Mouse (Mus musculus) MEL (cell line): ENCODE results near the gene Sectm1a. TPM values are rescaled to one million over a fixed set of nuclear protein-coding genes. Genes with fewer than 3 reads are reported as not detected.
"Not testable (repeated sequence)": the region's sequence is repeated elsewhere in the genome, so short reads cannot be mapped to it uniquely, and the experiment has no call there.

Source experiments
- DNase-seq: peaks from one replicate; pipeline ENCODE4 v3.0.0; 2011; ENCODE audit warnings: low read depth, low spot score
- H3K27ac ChIP-seq: 2 replicates; pipeline ENCODE4 v1.5.1; 2012; ENCODE audit warnings: low read depth, mild to moderate bottlenecking, control low read depth, low read length, moderate library complexity; ENCODE audit not compliant: control insufficient read depth
- H3K27me3 ChIP-seq, 2 experiments: fragments of 150-350 bp in 1 of 2; sonication (generic) in 1 of 2; 2 replicates each; pipeline ENCODE4 v1.6.1; 2012; ENCODE audit warnings: low read length in 2 of 2, mild to moderate bottlenecking in 2 of 2, improper control_type of control experiment in 1 of 2, moderate library complexity in 1 of 2; ENCODE audit not compliant: insufficient read depth in 2 of 2, control insufficient read depth in 1 of 2
- H3K36me3 ChIP-seq, 2 experiments: 2 replicates each; pipeline ENCODE4 v1.6.1; 2012 to 2014; ENCODE audit warnings: low read length in 2 of 2, improper control_type of control experiment in 1 of 2, inconsistent platforms in 1 of 2, mild to moderate bottlenecking in 1 of 2; ENCODE audit not compliant: insufficient read depth in 2 of 2, control insufficient read depth in 1 of 2
- H3K4me1 ChIP-seq, 2 experiments: fragments of 150-350 bp in 1 of 2; sonication (generic) in 1 of 2; 2 replicates each; pipeline ENCODE4 v1.6.1; 2012; ENCODE audit warnings: low read length in 2 of 2, improper control_type of control experiment in 1 of 2, mild to moderate bottlenecking in 1 of 2; ENCODE audit not compliant: insufficient read depth in 2 of 2, control insufficient read depth in 1 of 2
- H3K4me3 ChIP-seq, 2 experiments: fragments of 150-350 bp in 1 of 2; sonication (generic) in 1 of 2; 2 replicates each; pipeline ENCODE4 v1.5.1; 2012; ENCODE audit warnings: low read depth in 2 of 2, low read length in 2 of 2, mild to moderate bottlenecking in 2 of 2, moderate library complexity in 2 of 2, control low read depth in 1 of 2, improper control_type of control experiment in 1 of 2; ENCODE audit not compliant: control insufficient read depth in 1 of 2, insufficient read depth in 1 of 2
- H3K79me2 ChIP-seq: 2 replicates; pipeline ENCODE4 v1.6.1; 2012; ENCODE audit warnings: mild to moderate bottlenecking, low read length, moderate library complexity; ENCODE audit not compliant: control insufficient read depth, poor library complexity, insufficient read depth
- H3K9ac ChIP-seq: 2 replicates; pipeline ENCODE4 v1.6.1; 2012; ENCODE audit warnings: low read depth, mild to moderate bottlenecking, control low read depth, low read length, moderate library complexity; ENCODE audit not compliant: control insufficient read depth, poor library complexity, severe bottlenecking
- H3K9me3 ChIP-seq: fragments of 150-350 bp; sonication (generic); replicated peaks from 2 replicates; pipeline ENCODE4 v1.6.1; 2012; ENCODE audit warnings: mild to moderate bottlenecking, low read length, improper control_type of control experiment, moderate library complexity; ENCODE audit not compliant: insufficient read depth
- GABPA ChIP-seq: IDR thresholded peaks from 2 replicates; pipeline ENCODE4 v1.6.1; 2012; ENCODE audit warnings: low read depth, mild to moderate bottlenecking, inconsistent platforms, low read length, improper control_type of control experiment, moderate library complexity
- JUND ChIP-seq: IDR thresholded peaks from 2 replicates; pipeline ENCODE4 v1.6.1; 2011; ENCODE audit warnings: low read depth, mild to moderate bottlenecking, improper control_type of control experiment, low read length
- KAT2A ChIP-seq: conservative IDR thresholded peaks from 2 replicates; pipeline ENCODE4 v1.6.1; 2012; ENCODE audit warnings: low read depth, low read length, improper control_type of control experiment, inconsistent platforms
- MAZ ChIP-seq: IDR thresholded peaks from 2 replicates; pipeline ENCODE4 v1.6.1; 2012; ENCODE audit warnings: low read depth, mild to moderate bottlenecking, inconsistent platforms, low read length, improper control_type of control experiment
- MEF2A ChIP-seq: IDR thresholded peaks from 2 replicates; pipeline ENCODE4 v1.6.1; 2014; ENCODE audit warnings: low read depth, mild to moderate bottlenecking, inconsistent platforms, low read length, improper control_type of control experiment; ENCODE audit not compliant: poor library complexity, insufficient replicate concordance, severe bottlenecking; ENCODE audit errors: extremely low read depth
- MXI1 ChIP-seq: IDR thresholded peaks from 2 replicates; pipeline ENCODE4 v1.6.1; 2011; ENCODE audit warnings: mild to moderate bottlenecking, low read depth, low read length, improper control_type of control experiment
- MYB ChIP-seq: IDR thresholded peaks from 2 replicates; pipeline ENCODE4 v1.6.1; 2011; ENCODE audit warnings: mild to moderate bottlenecking, low read depth, low read length, improper control_type of control experiment
- MYC ChIP-seq: IDR thresholded peaks from 2 replicates; pipeline ENCODE4 v1.6.1; 2011; ENCODE audit warnings: low read depth, mild to moderate bottlenecking, low read length, improper control_type of control experiment, moderate library complexity
- NRF1 ChIP-seq: IDR thresholded peaks from 2 replicates; pipeline ENCODE4 v1.6.1; 2014; ENCODE audit warnings: low read depth, mild to moderate bottlenecking, inconsistent platforms, low read length, improper control_type of control experiment, moderate library complexity; ENCODE audit not compliant: poor library complexity, insufficient read depth, severe bottlenecking
- POLR2A ChIP-seq, 2 experiments: IDR thresholded peaks; 2 replicates each; pipeline ENCODE4 v1.6.1; 2011 to 2012; ENCODE audit warnings: low read length in 2 of 2, mild to moderate bottlenecking in 2 of 2, control low read depth in 1 of 2, improper control_type of control experiment in 1 of 2, low read depth in 1 of 2, moderate library complexity in 1 of 2; ENCODE audit not compliant: control insufficient read depth in 1 of 2, insufficient read depth in 1 of 2, poor library complexity in 1 of 2
- POLR2AphosphoS5 ChIP-seq: IDR thresholded peaks from 2 replicates; pipeline ENCODE4 v1.6.1; 2012; ENCODE audit warnings: low read depth, borderline replicate concordance, mild to moderate bottlenecking, inconsistent platforms, low read length, moderate library complexity, mixed read lengths
- RCOR1 ChIP-seq: IDR thresholded peaks from 2 replicates; pipeline ENCODE4 v1.6.1; 2012; ENCODE audit warnings: low read depth, mild to moderate bottlenecking, inconsistent platforms, low read length, improper control_type of control experiment
- SIN3A ChIP-seq: IDR thresholded peaks from 2 replicates; pipeline ENCODE4 v1.6.1; 2012; ENCODE audit warnings: low read length, improper control_type of control experiment, inconsistent platforms
- SMC3 ChIP-seq: IDR thresholded peaks from 2 replicates; pipeline ENCODE4 v1.6.1; 2011; ENCODE audit warnings: low read depth, low read length, improper control_type of control experiment
- TAL1 ChIP-seq: IDR thresholded peaks from 2 replicates; pipeline ENCODE4 v1.6.1; 2012; ENCODE audit warnings: mild to moderate bottlenecking, inconsistent platforms, low read length, moderate library complexity, mixed read lengths
- TBP ChIP-seq: IDR thresholded peaks from 2 replicates; pipeline ENCODE4 v1.8.0; 2011; ENCODE audit warnings: low read depth, low read length, improper control_type of control experiment
- TCF12 ChIP-seq: IDR thresholded peaks from 2 replicates; pipeline ENCODE4 v1.6.1; 2014; ENCODE audit warnings: low read depth, mild to moderate bottlenecking, inconsistent platforms, low read length, improper control_type of control experiment, moderate library complexity
- ZC3H11A ChIP-seq: IDR thresholded peaks from 2 replicates; pipeline ENCODE4 v1.6.1; 2012; ENCODE audit warnings: low read depth, mild to moderate bottlenecking, inconsistent platforms, low read length, improper control_type of control experiment
- ZKSCAN1 ChIP-seq: IDR thresholded peaks from 2 replicates; pipeline ENCODE4 v1.6.1; 2012; ENCODE audit warnings: low read depth, mild to moderate bottlenecking, inconsistent platforms, low read length, improper control_type of control experiment, moderate library complexity
- ZNF384 ChIP-seq: IDR thresholded peaks from 2 replicates; pipeline ENCODE4 v1.6.1; 2012; ENCODE audit warnings: low read depth, mild to moderate bottlenecking, inconsistent platforms, low read length, improper control_type of control experiment
- polyA plus RNA-seq, 2 experiments: library from polyadenylated mRNA; stranded (reverse) in 1 of 2; unstranded in 1 of 2; fragments of >175 nt in 1 of 2; fragments of >200 nt in 1 of 2; gene quantifications; 2 replicates each; pipeline versions ENCODE4 v1.2.1 to v1.2.4; 2012; ENCODE audit warnings: low replicate concordance in 2 of 2, low read depth in 1 of 2; ENCODE audit not compliant: insufficient read length in 2 of 2, insufficient read depth in 1 of 2, missing spikeins in 1 of 2
- total RNA-seq: library from RNA; depleted of rRNA; stranded (reverse); fragments of 300-350 nt; gene quantifications from 2 replicates; pipeline ENCODE4 v1.2.3, GENCODE M21; 2012

Sectm1a gene
- total and polyA plus RNA-seq, 3 experiments, result 22.0 to 22.3 TPM; not detected in 1

DNA sequence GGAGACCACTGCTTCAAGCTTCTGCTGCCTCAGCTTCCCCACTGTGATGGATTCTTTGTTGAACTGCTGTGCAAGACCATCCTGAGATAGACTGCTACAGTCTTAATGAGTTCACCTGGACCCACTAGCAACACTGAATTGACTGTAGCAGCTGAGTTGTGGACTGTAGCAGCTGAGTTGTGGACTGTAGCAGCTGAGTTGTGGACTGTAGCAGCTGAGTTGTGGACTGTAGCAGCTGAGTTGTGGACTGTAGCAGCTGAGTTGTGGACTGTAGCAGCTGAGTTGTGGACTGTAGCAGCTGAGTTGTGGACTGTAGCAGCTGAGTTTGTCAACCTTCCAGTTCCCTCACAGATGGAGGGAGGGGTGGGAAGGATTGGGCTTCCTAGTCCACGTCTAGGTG, 38.0 kb downstream of the Sectm1a start:
- H3K27ac ChIP-seq, H3K79me2 ChIP-seq, DNase-seq, H3K9me3 ChIP-seq, H3K4me3 ChIP-seq, H3K36me3 ChIP-seq, H3K9ac ChIP-seq: not testable (repeated sequence)
- peaks cover 8 to 14% of the 10 kb centered on the region in 2 experiments for H3K4me1 ChIP-seq
- H3K27me3 ChIP-seq, result peaks cover 0 to 12% of the 10 kb centered on the region in 2 experiments; a peak in 3 of 4 replicates

GRCm38 (mm10) chr11:121042480-121042879, 38.5 kb downstream of the Sectm1a start:
- TF ChIP-seq MAZ (no peak), MXI1 (no peak), SIN3A (no peak), MEF2A (no peak), GABPA (no peak), KAT2A (no peak), MYC (no peak), SMC3 (no peak), POLR2A (IDR thresholded peaks at IDR 0.05; ENCODE audit: control insufficient read depth in 1 of 2, insufficient read depth in 1 of 2, low read depth in 1 of 2, low read length in 2 of 2, poor library complexity in 1 of 2) (no peak), TAL1 (no peak), ZNF384 (no peak)
- Histone ChIP-seq H3K27ac (no peak overlapping the region), H3K36me3 (peaks cover 0 to 5% of the 10 kb centered on the region in 2 experiments; a peak in 1 of 4 replicates), H3K4me1 (peaks cover 8 to 14% of the 10 kb centered on the region in 2 experiments), H3K9me3 (no peaks in the 10 kb centered on the region), H3K27me3 (peaks cover 0 to 12% of the 10 kb centered on the region in 2 experiments; a peak in 3 of 4 replicates), H3K4me3 (no peak overlapping the region), H3K79me2 (no peaks in the 10 kb centered on the region), H3K9ac (no peak overlapping the region)
- DNase-seq, result no peak

DNA sequence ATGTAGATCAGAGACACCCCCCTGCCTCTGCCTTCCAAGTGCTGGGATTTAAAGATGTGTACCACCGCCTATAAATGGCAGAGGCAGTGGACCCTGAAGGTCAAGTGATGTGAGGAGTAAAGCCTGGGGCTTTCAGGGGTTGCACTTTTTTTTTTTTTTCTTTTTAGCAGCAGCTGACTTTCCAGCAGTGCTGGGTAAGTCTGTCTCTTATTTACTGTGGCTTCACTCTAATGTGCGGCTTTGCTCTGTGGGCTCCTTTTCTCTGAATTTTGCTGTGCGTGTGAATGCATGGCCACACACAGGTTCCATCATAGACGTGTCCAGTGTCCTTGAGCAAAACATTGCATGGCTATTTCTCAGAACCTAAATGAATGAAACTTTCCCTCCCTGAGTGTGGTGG, 39.4 kb downstream of the Sectm1a start:
- no peak for DNase-seq
- H3K79me2 ChIP-seq, result no peaks in the 10 kb centered on the region
- no peak overlapping the region for H3K27ac ChIP-seq
- H3K4me1 ChIP-seq, result peaks cover 8 to 14% of the 10 kb centered on the region in 2 experiments
- H3K9ac ChIP-seq, result no peak overlapping the region
- H3K9me3 ChIP-seq, result no peaks in the 10 kb centered on the region
- no peak overlapping the region for H3K4me3 ChIP-seq
- H3K27me3 ChIP-seq, result peaks cover 0 to 11% of the 10 kb centered on the region in 2 experiments; a peak in 2 of 4 replicates
- peaks cover 0 to 5% of the 10 kb centered on the region in 2 experiments; a peak in 1 of 4 replicates for H3K36me3 ChIP-seq
- TF ChIP-seq NRF1, result no peak
- TF ChIP-seq ZC3H11A, result no peak
- TF ChIP-seq MAZ, result no peak
- TF ChIP-seq JUND, result no peak
- TF ChIP-seq SMC3, result no peak
- TF ChIP-seq TCF12, result no peak
- no peak for TF ChIP-seq MXI1
- TF ChIP-seq MYB, result no peak
- TF ChIP-seq TBP, result no peak
- no peak for TF ChIP-seq POLR2AphosphoS5
- no peak for TF ChIP-seq TAL1
- no peak for TF ChIP-seq ZKSCAN1
- TF ChIP-seq RCOR1, result no peak
